Mouse (Mus musculus): ENCODE data around the gene Actn3. TPM values are rescaled to one million over a fixed set of nuclear protein-coding genes. Genes with fewer than 3 reads are reported as not detected.

Actn3 gene
- 1.7 and 2.0 TPM in 2 replicates for polyA plus RNA-seq (2012; rRNA removed)

GRCm38 (mm10) chr19:4877785-4878184 is at the start of gene Actn3:
Gene Actn3 (minus strand): TSS chr19:4877909.
- Histone ChIP-seq H3K27ac (ENCODE audit: insufficient read depth, low read length) (no peak within 1 kb of the TSS), H3K27me3 (ENCODE audit: control insufficient read depth, insufficient read depth, low read length) (no peaks in the 10 kb centered on the region), H3K4me3 (replicated peaks; ENCODE audit: insufficient read depth, low read depth, low read length) (peak within 1 kb of the TSS; percentile 64), H3K4me1 (ENCODE audit: control insufficient read depth, insufficient read depth, low read length) (0 out of 2 replicates have a peak, but pooled peaks cover 4% of the 10 kb centered on the region)
- 6% methylated on average over 17 of the region's 17 CpGs for WGBS
- DNase-seq = no peak
- TF ChIP-seq CTCF (IDR thresholded peaks at IDR 0.05; ENCODE audit: borderline replicate concordance, insufficient read depth, low read depth, low read length) = no peak
- no peak for TF ChIP-seq POLR2A (IDR thresholded peaks at IDR 0.05; ENCODE audit: borderline replicate concordance, insufficient read depth, low read length)

- no peak overlapping the region for H3K4me3 ChIP-seq (replicated peaks; ENCODE audit: insufficient read depth, low read depth, low read length)
- no peak for DNase-seq
- H3K27ac ChIP-seq (ENCODE audit: insufficient read depth, low read length) = no peak overlapping the region
- no peaks in the 10 kb centered on the region for H3K27me3 ChIP-seq (ENCODE audit: control insufficient read depth, insufficient read depth, low read length)
- TF ChIP-seq CTCF (IDR thresholded peaks at IDR 0.05; ENCODE audit: borderline replicate concordance, insufficient read depth, low read depth, low read length) = no peak
- no peak for TF ChIP-seq POLR2A (IDR thresholded peaks at IDR 0.05; ENCODE audit: borderline replicate concordance, insufficient read depth, low read length)
- peaks cover 4% of the 10 kb centered on the region for H3K4me1 ChIP-seq (ENCODE audit: control insufficient read depth, insufficient read depth, low read length)
- WGBS = 95% methylated on average over 11 of the region's 11 CpGs
Observed at GRCm38 (mm10) chr19:4925121-4925860, 47.6 kb upstream of the Actn3 start.

- 81% methylated on average over 6 of the region's 6 CpGs for WGBS
Observed at GRCm38 (mm10) chr19:4919652-4920051, 41.9 kb upstream of the Actn3 start.

GRCm38 (mm10) chr19:4916827-4917226 is 39.1 kb upstream of the Actn3 start:
- no peak for DNase-seq
- H3K27ac ChIP-seq (ENCODE audit: insufficient read depth, low read length) = no peak overlapping the region
- WGBS = 71% methylated on average over 10 of the region's 10 CpGs
- TF ChIP-seq POLR2A (IDR thresholded peaks at IDR 0.05; ENCODE audit: borderline replicate concordance, insufficient read depth, low read length) = no peak
- TF ChIP-seq CTCF (IDR thresholded peaks at IDR 0.05; ENCODE audit: borderline replicate concordance, insufficient read depth, low read depth, low read length) = no peak
- H3K27me3 ChIP-seq (ENCODE audit: control insufficient read depth, insufficient read depth, low read length) = no peaks in the 10 kb centered on the region
- no peak overlapping the region for H3K4me3 ChIP-seq (replicated peaks; ENCODE audit: insufficient read depth, low read depth, low read length)
- H3K4me1 ChIP-seq (ENCODE audit: control insufficient read depth, insufficient read depth, low read length) = no peaks in the 10 kb centered on the region

More at GRCm38 (mm10) chr19:4919652-4920051, 41.9 kb upstream of the Actn3 start:
- no peak overlapping the region for H3K4me3 ChIP-seq (replicated peaks; ENCODE audit: insufficient read depth, low read depth, low read length)
- no peak overlapping the region for H3K27ac ChIP-seq (ENCODE audit: insufficient read depth, low read length)
- no peaks in the 10 kb centered on the region for H3K27me3 ChIP-seq (ENCODE audit: control insufficient read depth, insufficient read depth, low read length)
- DNase-seq = no peak
- H3K4me1 ChIP-seq (ENCODE audit: control insufficient read depth, insufficient read depth, low read length) = no peaks in the 10 kb centered on the region
- TF ChIP-seq CTCF (IDR thresholded peaks at IDR 0.05; ENCODE audit: borderline replicate concordance, insufficient read depth, low read depth, low read length) (no peak), POLR2A (IDR thresholded peaks at IDR 0.05; ENCODE audit: borderline replicate concordance, insufficient read depth, low read length) (no peak)

GRCm38 (mm10) chr19:4915924-4916603 is 38.4 kb upstream of the Actn3 start:
- 89% methylated on average over 15 of the region's 15 CpGs for WGBS
- H3K4me1 ChIP-seq (ENCODE audit: control insufficient read depth, insufficient read depth, low read length) = no peaks in the 10 kb centered on the region
- no peak overlapping the region for H3K27ac ChIP-seq (ENCODE audit: insufficient read depth, low read length)
- no peak overlapping the region for H3K4me3 ChIP-seq (replicated peaks; ENCODE audit: insufficient read depth, low read depth, low read length)
- TF ChIP-seq CTCF (IDR thresholded peaks at IDR 0.05; ENCODE audit: borderline replicate concordance, insufficient read depth, low read depth, low read length) (no peak), POLR2A (IDR thresholded peaks at IDR 0.05; ENCODE audit: borderline replicate concordance, insufficient read depth, low read length) (no peak)
- no peaks in the 10 kb centered on the region for H3K27me3 ChIP-seq (ENCODE audit: control insufficient read depth, insufficient read depth, low read length)
- DNase-seq = no peak

GRCm38 (mm10) chr19:4909376-4909775 is 31.7 kb upstream of the Actn3 start:
- H3K4me3 ChIP-seq (replicated peaks; ENCODE audit: insufficient read depth, low read depth, low read length) = no peak overlapping the region
- H3K27ac ChIP-seq (ENCODE audit: insufficient read depth, low read length) = no peak overlapping the region
- TF ChIP-seq CTCF (IDR thresholded peaks at IDR 0.05; ENCODE audit: borderline replicate concordance, insufficient read depth, low read depth, low read length) = no peak
- no peak for TF ChIP-seq POLR2A (IDR thresholded peaks at IDR 0.05; ENCODE audit: borderline replicate concordance, insufficient read depth, low read length)
- 89% methylated on average over 7 of the region's 7 CpGs for WGBS
- no peak for DNase-seq
- no peaks in the 10 kb centered on the region for H3K27me3 ChIP-seq (ENCODE audit: control insufficient read depth, insufficient read depth, low read length)
- peaks cover 2% of the 10 kb centered on the region; the same call in 1 of the 2 replicates for H3K4me1 ChIP-seq (ENCODE audit: control insufficient read depth, insufficient read depth, low read length)

GRCm38 (mm10) chr19:4908107-4908506 is 30.4 kb upstream of the Actn3 start:
- DNase-seq = no peak

More at GRCm38 (mm10) chr19:4908107-4908506, 30.4 kb upstream of the Actn3 start:
- Histone ChIP-seq H3K27ac (ENCODE audit: insufficient read depth, low read length) (no peak overlapping the region), H3K4me3 (replicated peaks; ENCODE audit: insufficient read depth, low read depth, low read length) (no peak overlapping the region), H3K4me1 (ENCODE audit: control insufficient read depth, insufficient read depth, low read length) (peaks cover 2% of the 10 kb centered on the region; the same call in 1 of the 2 replicates), H3K27me3 (ENCODE audit: control insufficient read depth, insufficient read depth, low read length) (no peaks in the 10 kb centered on the region)
- 69% methylated on average over 4 of the region's 4 CpGs for WGBS
- no peak for TF ChIP-seq POLR2A (IDR thresholded peaks at IDR 0.05; ENCODE audit: borderline replicate concordance, insufficient read depth, low read length)
- TF ChIP-seq CTCF (IDR thresholded peaks at IDR 0.05; ENCODE audit: borderline replicate concordance, insufficient read depth, low read depth, low read length) = peak; percentile 47; the same call in 1 of the 2 replicates
